Comparison of ENCODE assay signal across 9 mouse cellular contexts in the genomic region with DNA sequence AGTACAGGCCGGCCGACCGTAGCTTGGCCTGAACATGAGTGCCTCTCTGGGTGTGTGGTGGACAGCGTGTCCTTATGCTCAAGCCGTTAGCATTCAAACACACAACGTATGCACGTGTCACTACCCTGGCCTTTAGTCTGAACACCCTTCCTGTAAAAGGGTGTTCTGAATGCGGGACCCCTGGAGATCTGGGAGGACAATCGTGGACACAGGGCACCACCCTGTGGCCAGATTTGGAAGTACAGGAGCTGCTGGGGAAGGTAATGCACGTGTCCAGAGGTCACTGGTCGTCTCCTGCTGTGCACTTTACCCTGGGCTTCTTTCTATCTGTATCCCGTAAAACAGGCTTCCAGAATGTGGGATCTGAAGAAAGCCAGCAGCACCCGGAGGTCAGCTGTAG. TPM values are rescaled to one million over a fixed set of nuclear protein-coding genes. Genes with fewer than 3 reads are reported as not detected.
DNase-seq lines count a peak whose midpoint lies in the region; ATAC-seq and TF ChIP-seq lines count a peak whose summit lies in the region.
"Had no signal": no experiment of that assay in that cellular context is flagged by ENCODE, and none has a peak within 500 bp of the region (broad histone marks: within the 10 kb centered on the region; RNA-seq: fewer than 3 reads in every experiment).

No protein-coding gene starts in this region.

- no peak overlapping the region for H3K9ac ChIP-seq in ES-E14 (ENCODE audit: insufficient read depth, low read depth, low read length, poor library complexity, severe bottlenecking)
- no peak overlapping the region for H3K9ac ChIP-seq in forebrain, embryonic 13.5 days
- peak overlapping the region; percentile 25; the same call in 1 of the 2 replicates for H3K9ac ChIP-seq in hindbrain, embryonic 14.5 days
- H3K9ac ChIP-seq: heart, embryonic 15.5 days had no signal

- H3K27ac ChIP-seq in ES-E14 (ENCODE audit: insufficient read depth, low read depth, low read length, poor library complexity, severe bottlenecking): no peak overlapping the region
- no peak overlapping the region; the same call in 1 of the 2 replicates for H3K27ac ChIP-seq in forebrain, embryonic 13.5 days
- H3K27ac ChIP-seq in hindbrain, embryonic 14.5 days: no peak overlapping the region
- H3K27ac ChIP-seq: heart, embryonic 15.5 days had no signal

- in situ Hi-C loops in ES-E14 (cut with MboI; ENCODE audit: low sequenced_read_pairs in 2 of 2, unreplicated experiment in 2 of 2): loop anchor here in 1 of 2 experiments (5.0 kb wide), 1 partner anchor 61 kb away; no protein-coding TSS in a partner anchor

- H3K9me3 ChIP-seq in ES-E14 (ENCODE audit: control insufficient read depth, insufficient read depth, low read depth, low read length): no peaks in the 10 kb centered on the region
- H3K9me3 ChIP-seq in forebrain, embryonic 13.5 days (replicated peaks): no peaks in the 10 kb centered on the region
- no peaks in the 10 kb centered on the region for H3K9me3 ChIP-seq in hindbrain, embryonic 14.5 days (ENCODE audit: control insufficient read depth, low read length)
- H3K9me3 ChIP-seq: heart, embryonic 15.5 days had no signal

- no peak overlapping the region for H3K4me3 ChIP-seq in ES-E14 (ENCODE audit: insufficient read depth in 1 of 2, low read depth in 1 of 2, low read length in 2 of 2, poor library complexity in 1 of 2, severe bottlenecking in 1 of 2)
- no peak overlapping the region for H3K4me3 ChIP-seq in forebrain, embryonic 13.5 days
- H3K4me3 ChIP-seq in hindbrain, embryonic 14.5 days (replicated peaks; ENCODE audit: low read length): no peak overlapping the region
- H3K4me3 ChIP-seq: heart, embryonic 15.5 days had no signal

- H3K4me1 ChIP-seq in ES-E14 (ENCODE audit: control insufficient read depth in 2 of 2, insufficient read depth in 2 of 2, low read length in 2 of 2, poor library complexity in 1 of 2): peaks cover 3 to 9% of the 10 kb centered on the region in 2 experiments; a peak in 1 of 4 replicates
- peaks cover 2% of the 10 kb centered on the region; the same call in 1 of the 2 replicates for H3K4me1 ChIP-seq in forebrain, embryonic 13.5 days
- no peaks in the 10 kb centered on the region for H3K4me1 ChIP-seq in hindbrain, embryonic 14.5 days (replicated peaks; ENCODE audit: control insufficient read depth, insufficient read depth, low read length)

- WGBS in forebrain, embryonic 13.5 days: 21% methylated on average over 13 of the region's 13 CpGs
- 24% methylated on average over 13 of the region's 13 CpGs for WGBS in hindbrain, embryonic 14.5 days

- H3K36me3 ChIP-seq in ES-E14 (ENCODE audit: control insufficient read depth, insufficient read depth, low read length, poor library complexity, severe bottlenecking): peaks cover 8% of the 10 kb centered on the region
- H3K36me3 ChIP-seq in forebrain, embryonic 13.5 days (ENCODE audit: poor library complexity, severe bottlenecking): peaks cover 13% of the 10 kb centered on the region
- H3K36me3 ChIP-seq in hindbrain, embryonic 14.5 days (replicated peaks; ENCODE audit: control insufficient read depth, insufficient read depth): peaks cover 15% of the 10 kb centered on the region

- ATAC-seq in forebrain, embryonic 13.5 days: peak; percentile 45; the same call in 1 of the 2 replicates
- ATAC-seq in hindbrain, embryonic 14.5 days (ENCODE audit: low FRiP score): peak; percentile 55; the same call in 1 of the 2 replicates

- no peak overlapping the region for H3K4me2 ChIP-seq in forebrain, embryonic 13.5 days
- no peak overlapping the region for H3K4me2 ChIP-seq in hindbrain, embryonic 14.5 days (replicated peaks)
- H3K4me2 ChIP-seq: heart, embryonic 15.5 days had no signal

- H3K27me3 ChIP-seq in forebrain, embryonic 13.5 days: no peaks in the 10 kb centered on the region
- no peaks in the 10 kb centered on the region for H3K27me3 ChIP-seq in hindbrain, embryonic 14.5 days (ENCODE audit: control insufficient read depth, insufficient read depth, low read length)
- H3K27me3 ChIP-seq: heart, embryonic 15.5 days had no signal

- peak; percentile 83 for DNase-seq in ES-E14 (ENCODE audit: low read depth, low spot score)
- peak; percentile 60 for DNase-seq in c-Kit-positive CD71-positive TER-119-positive erythroid progenitor cells, embryonic 14.5 days (ENCODE audit: low spot score)
- peak; percentile 78 for DNase-seq in hindbrain, embryonic 14.5 days (ENCODE audit: low spot score)
- peak; percentile 61 for DNase-seq in left cerebral cortex, adult 11 months (ENCODE audit: low spot score)
- DNase-seq in lung, postnatal 4 days: peak; percentile 71 to 83
- peak; percentile 58 for DNase-seq in right cerebral cortex, adult 18-20 months
- peak; percentile 77 for DNase-seq in urinary bladder, postnatal 14 days (ENCODE audit: low spot score)

TF ChIP-seq in ES-E14, 5 proteins besides CTCF, POLR2A, EP300 and RAD21:
- TF ChIP-seq MAFK (IDR thresholded peaks at IDR 0.05; ENCODE audit: insufficient read depth, low read depth, low read length): no peak
- TF ChIP-seq ZC3H11A (IDR thresholded peaks at IDR 0.05; ENCODE audit: borderline replicate concordance, low read depth, low read length): peak; percentile 74

RNA-seq across cellular contexts. Expression of a gene that starts 3.0 kb away (rescaled TPM):
- not detected in 2 replicates for total RNA-seq in ES-E14 (2012; rRNA removed)
- polyA plus RNA-seq in forebrain, embryonic 13.5 days (2015; fragmentation: Nextera tagmentation; extraction: Ambion mirVana): not detected in 2 replicates
- not detected in 2 replicates for polyA plus RNA-seq in hindbrain, embryonic 14.5 days (2014; fragmentation: Nextera tagmentation; extraction: Ambion mirVana)

RNA-seq across cellular contexts. Expression of a gene that starts 17.5 kb away (rescaled TPM):
- 0.27 and 0.74 TPM in 2 replicates for total RNA-seq in ES-E14 (2012; rRNA removed)
- 0.22 and 0.28 TPM in 2 replicates for polyA plus RNA-seq in forebrain, embryonic 13.5 days (2015; fragmentation: Nextera tagmentation; extraction: Ambion mirVana)
- polyA plus RNA-seq in hindbrain, embryonic 14.5 days (2014; fragmentation: Nextera tagmentation; extraction: Ambion mirVana): 0.60 and 1.4 TPM in 2 replicates

RNA-seq across cellular contexts. Expression of a gene that starts 21.1 kb away (rescaled TPM):
- 18.2 and 26.3 TPM in 2 replicates for total RNA-seq in ES-E14 (2012; rRNA removed)
- 29.4 and 31.0 TPM in 2 replicates for polyA plus RNA-seq in forebrain, embryonic 13.5 days (2015; fragmentation: Nextera tagmentation; extraction: Ambion mirVana)
- polyA plus RNA-seq in hindbrain, embryonic 14.5 days (2014; fragmentation: Nextera tagmentation; extraction: Ambion mirVana): 44.4 and 47.5 TPM in 2 replicates

RNA-seq across cellular contexts. Expression of a gene that starts 21.4 kb away (rescaled TPM):
- total RNA-seq in ES-E14 (2012; rRNA removed): 164 and 199 TPM in 2 replicates
- 310 and 318 TPM in 2 replicates for polyA plus RNA-seq in forebrain, embryonic 13.5 days (2015; fragmentation: Nextera tagmentation; extraction: Ambion mirVana)
- 177 and 185 TPM in 2 replicates for polyA plus RNA-seq in hindbrain, embryonic 14.5 days (2014; fragmentation: Nextera tagmentation; extraction: Ambion mirVana)

RNA-seq across cellular contexts. Expression of a gene that starts 38.0 kb away (rescaled TPM):
- total RNA-seq in ES-E14 (2012; rRNA removed): 10.0 and 12.5 TPM in 2 replicates
- polyA plus RNA-seq in forebrain, embryonic 13.5 days (2015; fragmentation: Nextera tagmentation; extraction: Ambion mirVana): 8.2 and 9.4 TPM in 2 replicates
- 8.2 and 9.2 TPM in 2 replicates for polyA plus RNA-seq in hindbrain, embryonic 14.5 days (2014; fragmentation: Nextera tagmentation; extraction: Ambion mirVana)
